Mouse (Mus musculus): ENCODE results near the gene Tenm3. TPM values are rescaled to one million over a fixed set of nuclear protein-coding genes. Genes with fewer than 3 reads are reported as not detected.

Tenm3 gene
- total and polyA plus RNA-seq, 3 experiments, result 0.03 to 0.08 (median 0.07) TPM

GRCm38 (mm10) chr8:48313210-48313984, 530.4 kb downstream of the Tenm3 start:
- in situ Hi-C loops (cut with MboI; ENCODE audit: low pct_ligation_motif_present, low pct_unique_long_range_greater_than_20kb, low sequenced_read_pairs), result no loop called here
- H3K4me2 ChIP-seq (ENCODE audit: insufficient read depth, low read depth, poor library complexity, severe bottlenecking), result no peak overlapping the region
- peaks cover 62% of the 10 kb centered on the region for H3K9me3 ChIP-seq (replicated peaks; ENCODE audit: low read length)
- H3K9ac ChIP-seq (ENCODE audit: insufficient read depth, low read depth), result no peak overlapping the region
- peak; percentile 35 for DNase-seq (ENCODE audit: extremely low read depth)
- H3K27me3 ChIP-seq (replicated peaks), result no peaks in the 10 kb centered on the region
- no peaks in the 10 kb centered on the region for H3K36me3 ChIP-seq (replicated peaks in 1 of 2; ENCODE audit: control insufficient read depth in 1 of 2, insufficient read depth in 1 of 2, low read length in 1 of 2)
- H3K4me1 ChIP-seq (ENCODE audit: control insufficient read depth in 1 of 2, insufficient read depth in 2 of 2), result no peaks in the 10 kb centered on the region
- H3K79me2 ChIP-seq (replicated peaks; ENCODE audit: control insufficient read depth, extremely low read depth, insufficient read depth, poor library complexity, severe bottlenecking), result no peaks in the 10 kb centered on the region
- TF ChIP-seq RAD21 (IDR thresholded peaks at IDR 0.05; ENCODE audit: low read depth, low read length) (no peak), E2F4 (IDR thresholded peaks at IDR 0.05; ENCODE audit: insufficient replicate concordance, low read depth, low read length) (no peak), TBP (conservative IDR thresholded peaks at IDR 0.05; ENCODE audit: low read depth, low read length) (no peak), BHLHE40 (IDR thresholded peaks at IDR 0.05; ENCODE audit: low read depth, low read length) (peak; percentile 75), CTCF (conservative IDR thresholded peaks at IDR 0.05 in 1 of 2, IDR thresholded peaks at IDR 0.05 in 1 of 2; ENCODE audit: low read depth in 2 of 2, low read length in 2 of 2) (no peak), IRF4 (IDR thresholded peaks at IDR 0.05; ENCODE audit: low read depth, low read length) (peak; percentile 58; the same call in 1 of the 2 replicates), ZNF384 (IDR thresholded peaks at IDR 0.05; ENCODE audit: low read depth, low read length) (no peak), CHD2 (IDR thresholded peaks at IDR 0.05; ENCODE audit: low read length) (no peak), MAFK (IDR thresholded peaks at IDR 0.05; ENCODE audit: insufficient replicate concordance, low read length) (no peak), CHD1 (IDR thresholded peaks at IDR 0.05; ENCODE audit: low read depth, low read length) (no peak), USF1 (IDR thresholded peaks at IDR 0.05; ENCODE audit: low read depth, low read length) (peak; percentile 16; the same call in 1 of the 2 replicates), SMC3 (IDR thresholded peaks at IDR 0.05; ENCODE audit: low read depth, low read length) (no peak), ZKSCAN1 (IDR thresholded peaks at IDR 0.05; ENCODE audit: borderline replicate concordance, low read depth, low read length) (no peak), ETS1 (conservative IDR thresholded peaks at IDR 0.05; ENCODE audit: low read depth, low read length) (peak; percentile 76), POLR2A (IDR thresholded peaks at IDR 0.05; ENCODE audit: low read depth, low read length) (no peak), RCOR1 (conservative IDR thresholded peaks at IDR 0.05; ENCODE audit: low read depth, low read length) (no peak), ELF1 (IDR thresholded peaks at IDR 0.05; ENCODE audit: low read depth, low read length) (no peak), GABPA (IDR thresholded peaks at IDR 0.05; ENCODE audit: insufficient replicate concordance, low read depth, low read length) (no peak), USF2 (conservative IDR thresholded peaks at IDR 0.05; ENCODE audit: low read depth, low read length) (0 out of 2 replicates have a peak, but pooled peaks have one; percentile 16), JUND (conservative IDR thresholded peaks at IDR 0.05; ENCODE audit: low read depth, low read length) (no peak), PAX5 (IDR thresholded peaks at IDR 0.05; ENCODE audit: low read length) (no peak), JUN (IDR thresholded peaks at IDR 0.05; ENCODE audit: insufficient read depth, low read depth, low read length) (no peak), SIN3A (IDR thresholded peaks at IDR 0.05; ENCODE audit: low read length) (no peak), HCFC1 (IDR thresholded peaks at IDR 0.05; ENCODE audit: low read depth, low read length) (no peak), MXI1 (IDR thresholded peaks at IDR 0.05; ENCODE audit: low read depth, low read length) (no peak), ZMIZ1 (IDR thresholded peaks at IDR 0.05; ENCODE audit: low read depth, low read length) (no peak), POLR2AphosphoS2 (IDR thresholded peaks at IDR 0.05; ENCODE audit: low read depth, low read length) (no peak), MYC (IDR thresholded peaks at IDR 0.05; ENCODE audit: low read depth, low read length) (no peak), MEF2A (IDR thresholded peaks at IDR 0.05; ENCODE audit: borderline replicate concordance, low read depth, low read length) (peak; percentile 42; the same call in 1 of the 2 replicates), EP300 (IDR thresholded peaks at IDR 0.05; ENCODE audit: low read length) (peak; percentile 60), MAZ (IDR thresholded peaks at IDR 0.05; ENCODE audit: low read depth, low read length) (no peak), UBTF (IDR thresholded peaks at IDR 0.05; ENCODE audit: low read depth, low read length) (no peak), MAX (IDR thresholded peaks at IDR 0.05; ENCODE audit: low read length) (peak; percentile 19; the same call in 1 of the 2 replicates), NELFE (IDR thresholded peaks at IDR 0.05; ENCODE audit: low read depth, low read length) (no peak), ZC3H11A (IDR thresholded peaks at IDR 0.05; ENCODE audit: low read depth, low read length) (no peak), NRF1 (IDR thresholded peaks at IDR 0.05; ENCODE audit: low read depth, low read length) (no peak), KAT2A (IDR thresholded peaks at IDR 0.05; ENCODE audit: insufficient replicate concordance, low read length) (no peak), TCF12 (IDR thresholded peaks at IDR 0.05; ENCODE audit: low read depth, low read length) (no peak)
- H3K27ac ChIP-seq (ENCODE audit: insufficient read depth, low read depth), result no peak overlapping the region
- H3K4me3 ChIP-seq (replicated peaks in 1 of 3; ENCODE audit: low read depth in 2 of 3, low read length in 2 of 3, poor library complexity in 1 of 3), result no peak overlapping the region
- dilution Hi-C loops (cut with MboI; ENCODE audit: extremely low pct_ligation_motif_present, extremely low pct_unique_long_range_greater_than_20kb, low sequenced_read_pairs), result no loop called here

All from CH12.LX (cell line).